Comparison of ENCODE assay signal across 9 mouse cellular contexts in genomic region chr11:73108195-73108897, GRCm38 (mm10). TPM values are rescaled to one million over a fixed set of nuclear protein-coding genes. Genes with fewer than 3 reads are reported as not detected.
DNase-seq lines count a peak whose midpoint lies in the region; ATAC-seq and TF ChIP-seq lines count a peak whose summit lies in the region.
"Had no signal": no experiment of that assay in that cellular context is flagged by ENCODE, and none has a peak within 500 bp of the region (broad histone marks: within the 10 kb centered on the region; RNA-seq: fewer than 3 reads in every experiment).

No protein-coding gene starts in this region.

- no peak overlapping the region for H3K4me2 ChIP-seq in heart, embryonic 16.5 days (ENCODE audit: low read depth, low read length)
- no peak overlapping the region for H3K4me2 ChIP-seq in lung, postnatal 0 days (replicated peaks; ENCODE audit: low read depth, low read length)
- H3K4me2 ChIP-seq: lung, embryonic 14.5 days had no signal

- no peak overlapping the region for H3K4me3 ChIP-seq in heart, embryonic 16.5 days (ENCODE audit: low read length)
- H3K4me3 ChIP-seq in lung, postnatal 0 days (ENCODE audit: low read depth, low read length): no peak overlapping the region

- no peak for ATAC-seq in heart, embryonic 16.5 days (replicated peaks; ENCODE audit: extremely low read depth, insufficient read depth, low FRiP score)
- ATAC-seq in CD4-positive, CD25-positive, alpha-beta regulatory T cell, adult 4 months: peak; percentile 91
- ATAC-seq in granulocyte monocyte progenitor cell, adult 5-6 weeks (replicated peaks; ENCODE audit: poor library complexity, severe bottlenecking): peak; percentile 74
- no peak for ATAC-seq in lung, postnatal 0 days
- no peak for ATAC-seq in megakaryocyte-erythroid progenitor cell, adult 5-6 weeks (replicated peaks; ENCODE audit: low FRiP score, low TSS enrichment, poor library complexity, severe bottlenecking)

- no peak for TF ChIP-seq CTCF in lung, postnatal 0 days (IDR thresholded peaks at IDR 0.05)

- H3K4me1 ChIP-seq in heart, embryonic 16.5 days (ENCODE audit: control insufficient read depth, insufficient read depth, low read length): peaks cover 20% of the 10 kb centered on the region
- no peaks in the 10 kb centered on the region for H3K4me1 ChIP-seq in lung, postnatal 0 days (ENCODE audit: insufficient read depth, low read depth, low read length)

- no peak overlapping the region; the same call in 1 of the 2 replicates for H3K9ac ChIP-seq in heart, embryonic 16.5 days (ENCODE audit: low read length)
- no peak overlapping the region for H3K9ac ChIP-seq in lung, postnatal 0 days (replicated peaks; ENCODE audit: low read depth)
- H3K9ac ChIP-seq: lung, embryonic 14.5 days had no signal

- DNase-seq in heart, adult 8-10 months (ENCODE audit: low spot score): no peak
- DNase-seq in naive thymus-derived CD4-positive, alpha-beta T cell, adult 2 months (ENCODE audit: low read depth): peak; percentile 55
- no peak for DNase-seq in right cerebral cortex, postnatal 36 days (ENCODE audit: low spot score in 2 of 2)
- no peak for DNase-seq in lung, postnatal 0 days (ENCODE audit: low spot score)
- DNase-seq: lung, embryonic 14.5 days had no signal

- no peaks in the 10 kb centered on the region for H3K9me3 ChIP-seq in heart, embryonic 16.5 days (replicated peaks; ENCODE audit: control insufficient read depth, low read length)
- no peaks in the 10 kb centered on the region for H3K9me3 ChIP-seq in lung, postnatal 0 days (ENCODE audit: low read length)

- no peaks in the 10 kb centered on the region for H3K27me3 ChIP-seq in heart, embryonic 16.5 days (ENCODE audit: control insufficient read depth, insufficient read depth, low read length)
- H3K27me3 ChIP-seq in lung, postnatal 0 days (replicated peaks; ENCODE audit: insufficient read depth, low read length): no peaks in the 10 kb centered on the region

- H3K36me3 ChIP-seq in heart, embryonic 16.5 days (ENCODE audit: control insufficient read depth, insufficient read depth): no peaks in the 10 kb centered on the region
- H3K36me3 ChIP-seq in lung, postnatal 0 days (ENCODE audit: insufficient read depth, low read length): no peaks in the 10 kb centered on the region

- no peak for TF ChIP-seq EP300 in lung, postnatal 0 days (IDR thresholded peaks at IDR 0.05)

- peak overlapping the region; percentile 60 for H3K27ac ChIP-seq in heart, embryonic 16.5 days (ENCODE audit: low read length)
- H3K27ac ChIP-seq in lung, postnatal 0 days (ENCODE audit: low read length): no peak overlapping the region

- 62% methylated on average over 5 of the region's 5 CpGs for WGBS in heart, embryonic 16.5 days
- WGBS in lung, postnatal 0 days: 62% methylated on average over 5 of the region's 5 CpGs

RNA-seq across cellular contexts. Expression of gene Itgae, which starts 18.0 kb away (rescaled TPM):
- polyA plus RNA-seq in heart, embryonic 16.5 days (2015; fragmentation: Nextera tagmentation; extraction: Ambion mirVana): 1.4 and 2.2 TPM in 2 replicates
- total RNA-seq in heart, adult 8-10 months (2022): under 1 TPM in 2 of 4 experiments, not detected in 2; 0.22 to 0.38 TPM
- polyA plus RNA-seq in CD4-positive, CD25-positive, alpha-beta regulatory T cell, adult 4 months (2017; shearing (Covaris generic)): 100 to 1,000 TPM in 1 of 2 experiments, 10 to 100 TPM in 1; 63.9 to 126 TPM
- 0.68 TPM in 1 of 2 replicates, not detected in the other for total RNA-seq in granulocyte monocyte progenitor cell, adult 5-6 weeks (2014; fragmentation: Nextera tagmentation)
- total RNA-seq in granulocyte monocyte progenitor cell, adult 5-6 weeks (2017): 0.77 TPM in 1 of 2 replicates, not detected in the other
- polyA plus RNA-seq in lung, postnatal 0 days (2015; fragmentation: Nextera tagmentation; extraction: Ambion mirVana): 0.23 and 0.30 TPM in 2 replicates
- 0.17 and 0.20 TPM in 2 replicates for total RNA-seq in megakaryocyte-erythroid progenitor cell, adult 5-6 weeks (2014; fragmentation: Nextera tagmentation)
- not detected in 2 replicates for total RNA-seq in megakaryocyte-erythroid progenitor cell, adult 5-6 weeks (2017)

RNA-seq across cellular contexts. Expression of gene Haspin, which starts 29.7 kb away (rescaled TPM):
- polyA plus RNA-seq in heart, embryonic 16.5 days (2015; fragmentation: Nextera tagmentation; extraction: Ambion mirVana): 12.0 and 13.6 TPM in 2 replicates
- under 1 TPM; 0.08 to 0.37 (median 0.14) TPM for total RNA-seq in heart, adult 8-10 months (2022)
- polyA plus RNA-seq in CD4-positive, CD25-positive, alpha-beta regulatory T cell, adult 4 months (2017; shearing (Covaris generic)): 1 to 10 TPM; 6.6 to 8.2 TPM
- total RNA-seq in granulocyte monocyte progenitor cell, adult 5-6 weeks (2014; fragmentation: Nextera tagmentation): 15.6 and 18.7 TPM in 2 replicates
- total RNA-seq in granulocyte monocyte progenitor cell, adult 5-6 weeks (2017): 20.5 and 23.0 TPM in 2 replicates
- 2.4 and 2.5 TPM in 2 replicates for polyA plus RNA-seq in lung, postnatal 0 days (2015; fragmentation: Nextera tagmentation; extraction: Ambion mirVana)
- 10.9 and 14.4 TPM in 2 replicates for total RNA-seq in megakaryocyte-erythroid progenitor cell, adult 5-6 weeks (2014; fragmentation: Nextera tagmentation)
- total RNA-seq in megakaryocyte-erythroid progenitor cell, adult 5-6 weeks (2017): 12.8 and 14.8 TPM in 2 replicates

RNA-seq across cellular contexts. Expression of gene P2rx5, which starts 51.9 kb away (rescaled TPM):
- 2.2 and 2.9 TPM in 2 replicates for polyA plus RNA-seq in heart, embryonic 16.5 days (2015; fragmentation: Nextera tagmentation; extraction: Ambion mirVana)
- 10 to 100 TPM; 14.2 to 19.7 (median 16.6) TPM for total RNA-seq in heart, adult 8-10 months (2022)
- polyA plus RNA-seq in CD4-positive, CD25-positive, alpha-beta regulatory T cell, adult 4 months (2017; shearing (Covaris generic)): under 1 TPM; 0.33 to 0.55 TPM
- not detected in 2 replicates for total RNA-seq in granulocyte monocyte progenitor cell, adult 5-6 weeks (2014; fragmentation: Nextera tagmentation)
- total RNA-seq in granulocyte monocyte progenitor cell, adult 5-6 weeks (2017): not detected in 2 replicates
- 1.4 and 2.2 TPM in 2 replicates for polyA plus RNA-seq in lung, postnatal 0 days (2015; fragmentation: Nextera tagmentation; extraction: Ambion mirVana)
- 1.7 TPM in 1 of 2 replicates, not detected in the other for total RNA-seq in megakaryocyte-erythroid progenitor cell, adult 5-6 weeks (2014; fragmentation: Nextera tagmentation)
- not detected in 2 replicates for total RNA-seq in megakaryocyte-erythroid progenitor cell, adult 5-6 weeks (2017)

Comparison
In these comparisons a context has a peak if more than half of its experiments do, and no peak if none do; other contexts are left out.
1. ATAC-seq: peak in CD4-positive, CD25-positive, alpha-beta regulatory T cell, adult 4 months (single experiment) and granulocyte monocyte progenitor cell, adult 5-6 weeks (single experiment); none in heart, embryonic 16.5 days (single experiment), lung, postnatal 0 days (single experiment) and megakaryocyte-erythroid progenitor cell, adult 5-6 weeks (single experiment).
2. RNA of gene Haspin, which starts 29.7 kb away (total RNA-seq): 15.6 to 23.0 TPM in granulocyte monocyte progenitor cell, adult 5-6 weeks and 10.9 to 14.8 TPM in megakaryocyte-erythroid progenitor cell, adult 5-6 weeks; 0.08 to 0.37 TPM in heart, adult 8-10 months; every median in the first group is over 4 times any median in the second.
3. RNA of gene P2rx5, which starts 51.9 kb away (total RNA-seq): 14.2 to 19.7 TPM in heart, adult 8-10 months; not detected in granulocyte monocyte progenitor cell, adult 5-6 weeks and 1.7 TPM in megakaryocyte-erythroid progenitor cell, adult 5-6 weeks; every median in the first group is over 4 times any median in the second.